Mouse (Mus musculus): ENCODE data around the gene Limk2. TPM values are rescaled to one million over a fixed set of nuclear protein-coding genes. Genes with fewer than 3 reads are reported as not detected.

Limk2 gene
- 73.9 TPM for polyA plus RNA-seq (2017; shearing (Covaris generic))

DNA sequence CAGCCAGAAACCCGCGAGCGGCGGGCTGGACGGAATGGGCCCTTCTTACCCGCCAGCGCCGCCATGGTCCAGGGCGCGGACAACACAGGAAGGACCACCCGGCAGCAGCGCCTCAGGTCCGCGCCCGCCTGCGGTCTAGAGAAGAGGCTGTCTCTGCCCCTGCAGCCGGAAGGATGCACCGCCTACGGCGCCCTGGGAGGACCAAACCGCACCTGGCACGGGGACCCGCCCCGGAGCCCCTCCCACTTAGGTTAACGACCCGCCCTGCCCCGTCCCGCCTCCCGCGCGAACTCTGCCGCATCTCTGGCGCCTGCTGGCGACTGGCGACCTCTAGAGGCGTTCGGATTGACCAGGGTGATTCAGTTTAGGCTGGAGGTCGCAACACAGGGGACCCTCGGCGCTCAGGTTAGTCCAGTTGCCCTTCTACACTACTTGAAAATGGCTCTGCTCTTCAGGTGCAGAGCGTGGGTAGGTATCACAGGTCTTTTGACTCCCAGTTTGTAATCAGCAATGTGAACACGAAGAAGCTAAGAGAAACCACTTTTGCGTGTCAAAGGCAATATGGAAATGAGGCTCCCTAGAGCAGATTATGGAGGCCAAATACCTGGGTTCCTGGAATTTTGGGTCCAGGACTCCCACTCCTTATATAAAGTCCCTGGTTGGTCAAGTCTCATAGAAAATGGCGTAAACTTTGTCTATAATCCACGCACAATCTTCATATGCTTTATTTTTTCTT is at the start of gene Limk2:
Gene Limk2 (minus strand): TSS at position 193 of the 736 bp plus-strand sequence.

DNA sequence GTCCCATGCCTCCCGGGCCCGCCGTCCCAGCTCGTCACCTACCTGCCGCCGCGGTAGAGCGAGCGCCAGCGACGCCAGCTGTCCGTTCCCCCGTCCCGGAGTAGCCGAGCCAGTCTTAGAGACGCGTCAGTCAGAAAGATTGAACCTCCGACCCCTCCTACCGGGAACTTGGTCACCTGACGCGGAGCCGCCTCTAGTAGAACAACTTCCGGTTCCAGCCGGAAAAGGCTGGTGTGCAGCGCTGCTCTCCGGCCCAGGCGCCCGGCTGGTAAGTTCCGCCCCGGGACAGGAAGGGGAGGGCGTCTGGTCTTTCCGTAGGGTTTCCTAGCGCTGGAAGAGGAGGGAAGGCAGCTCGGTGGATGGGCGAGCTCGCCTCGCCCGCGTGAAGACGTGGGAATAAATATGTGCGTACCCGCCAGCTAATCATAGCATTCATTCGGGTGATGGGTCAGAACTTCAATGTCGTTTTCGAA is 43.2 kb upstream of the Limk2 start, which contains the start of gene Rnf185:
Gene Rnf185 (minus strand): TSS at position 197 of the 473 bp plus-strand sequence.

DNA sequence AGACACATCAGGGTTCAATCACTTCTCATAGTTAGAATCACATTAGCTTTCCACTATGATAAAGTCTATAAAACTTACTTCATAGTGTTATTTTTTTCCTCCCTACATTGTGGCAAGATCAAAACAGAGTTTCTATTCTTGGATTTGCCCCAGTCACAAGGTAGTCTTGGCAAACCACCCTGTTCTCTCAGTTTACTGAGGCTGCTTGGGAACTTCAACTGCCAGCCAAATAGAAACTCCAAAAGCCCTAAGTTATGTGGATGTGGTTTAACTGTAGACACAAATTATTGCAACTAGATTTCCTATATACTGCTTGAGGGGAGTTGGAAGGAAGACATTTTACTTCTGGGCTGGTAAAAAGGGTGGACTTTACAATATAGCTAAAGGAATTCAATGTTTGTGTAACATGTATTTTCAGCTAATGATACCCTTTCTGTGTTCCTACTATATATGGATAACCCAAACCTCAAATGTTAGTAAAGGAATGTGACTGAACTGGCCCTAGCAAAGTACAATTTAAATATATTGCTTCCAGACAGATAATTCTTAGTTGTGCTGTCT is 79.0 kb downstream of the Limk2 start, which contains the start of gene Pik3ip1:
Gene Pik3ip1 (plus strand): TSS at position 511 of the 561 bp plus-strand sequence.

Other genes starting within 250 kb of the Limk2 start
- gene Sfi1, start 215.7 kb downstream of the Limk2 start, polyA plus RNA-seq (2017; shearing (Covaris generic)): 42.5 TPM
- gene Eif4enif1, start 206.8 kb downstream of the Limk2 start, polyA plus RNA-seq (2017; shearing (Covaris generic)): 30.4 TPM
- gene Drg1, start 142.8 kb downstream of the Limk2 start, polyA plus RNA-seq (2017; shearing (Covaris generic)): 115 TPM
- 66.5 TPM for gene Patz1, start 120.3 kb downstream of the Limk2 start, polyA plus RNA-seq (2017; shearing (Covaris generic))
- gene Pik3ip1, start 78.8 kb downstream of the Limk2 start, polyA plus RNA-seq (2017; shearing (Covaris generic)): 438 TPM
- 33.7 TPM for gene Rnf185, start 43.2 kb upstream of the Limk2 start, polyA plus RNA-seq (2017; shearing (Covaris generic))
- not detected for gene Pla2g3, start 79.1 kb upstream of the Limk2 start, polyA plus RNA-seq (2017; shearing (Covaris generic))
- gene Inpp5j, start 95.6 kb upstream of the Limk2 start, polyA plus RNA-seq (2017; shearing (Covaris generic)): not detected
- not detected for gene Selenom, start 105.5 kb upstream of the Limk2 start, polyA plus RNA-seq (2017; shearing (Covaris generic))
- 0.17 TPM for gene Smtn, start 131.4 kb upstream of the Limk2 start, polyA plus RNA-seq (2017; shearing (Covaris generic))
- gene Morc2a, start 240.0 kb upstream of the Limk2 start, polyA plus RNA-seq (2017; shearing (Covaris generic)): 34.4 TPM